Mouse (Mus musculus): ENCODE measurements around the gene Inmt.

Inmt gene

DNA sequence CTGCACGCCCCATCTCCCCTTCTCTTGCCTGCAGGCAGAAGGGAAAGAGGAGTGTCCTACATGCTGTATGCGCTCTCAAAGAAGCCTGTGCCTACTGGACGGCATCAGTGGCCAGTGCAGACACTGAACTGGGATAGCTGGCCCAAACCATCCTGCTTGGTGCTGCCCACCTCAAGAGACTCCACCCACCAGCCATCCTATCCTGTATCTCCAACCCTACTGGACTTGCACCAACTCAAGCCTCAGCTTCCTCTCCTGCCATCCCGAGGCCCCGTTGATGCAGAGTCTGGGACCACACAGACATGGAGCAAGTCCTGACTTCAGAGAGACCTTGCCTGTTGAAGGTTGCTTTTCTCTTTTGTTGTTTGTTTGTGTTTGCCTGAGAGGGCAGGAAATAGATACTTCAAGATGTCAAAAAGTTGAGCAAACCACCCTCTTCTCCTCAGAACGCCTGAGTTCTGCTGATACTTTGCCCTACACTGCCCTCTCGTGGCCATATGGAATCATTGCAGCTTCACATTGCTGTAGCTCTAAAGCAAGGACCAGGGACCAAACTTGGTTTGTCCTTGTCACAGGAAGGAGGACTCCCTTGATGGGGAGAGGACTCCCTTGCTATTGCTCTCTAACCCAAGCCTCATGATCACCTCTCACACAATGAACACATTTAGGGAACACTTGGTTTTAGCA is 7.9 kb downstream of the Inmt start:
- DNase-seq, result peak; percentile 79

DNA sequence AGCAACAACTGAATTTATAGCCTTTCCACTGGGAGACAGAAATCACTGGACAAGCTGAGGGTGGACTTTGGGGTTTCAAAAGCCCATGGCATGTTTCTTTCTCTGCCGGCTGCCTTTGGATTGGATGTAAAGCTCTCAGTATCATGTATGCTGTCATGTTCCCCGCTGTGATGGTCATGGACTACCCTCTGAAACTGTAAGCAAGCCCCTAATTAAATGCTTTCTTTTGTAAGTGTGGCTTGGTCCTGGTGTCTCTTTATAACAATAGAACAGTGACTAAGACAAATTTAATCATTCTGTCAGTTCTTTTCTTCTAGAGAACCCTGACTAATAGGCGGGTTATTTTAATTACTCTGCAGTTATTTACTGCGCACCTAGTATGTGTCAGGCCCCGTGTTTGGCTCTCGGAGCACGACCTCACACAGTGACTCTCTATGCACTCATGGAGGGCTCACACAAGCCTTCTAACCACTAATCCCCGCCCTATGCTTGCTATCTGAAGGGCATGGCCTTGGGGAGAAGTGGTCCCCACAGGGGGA is 11.7 kb downstream of the Inmt start:
- no peak for DNase-seq

DNA sequence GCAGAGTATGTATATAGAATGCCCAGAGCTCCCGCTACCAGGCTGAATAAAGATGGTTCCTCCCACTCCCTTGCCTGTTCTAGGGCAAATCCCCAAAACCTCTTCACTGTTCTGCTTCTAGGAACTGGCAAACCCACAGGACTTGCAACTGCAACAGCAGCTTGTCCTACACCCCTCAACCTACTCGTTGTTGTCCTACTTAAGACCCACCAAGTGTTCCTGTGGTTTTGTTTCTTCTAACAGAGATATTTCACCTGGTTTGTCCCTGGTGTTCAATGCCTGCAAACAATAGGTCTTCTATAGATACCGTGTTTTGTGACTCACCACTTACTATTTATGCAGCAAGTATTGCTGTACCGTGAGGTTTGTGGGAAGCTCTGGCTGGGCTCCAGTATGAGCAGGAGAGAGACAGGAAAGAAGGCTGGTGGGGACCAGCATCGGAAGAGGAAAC is 13.5 kb downstream of the Inmt start:
- DNase-seq, result no peak

DNA sequence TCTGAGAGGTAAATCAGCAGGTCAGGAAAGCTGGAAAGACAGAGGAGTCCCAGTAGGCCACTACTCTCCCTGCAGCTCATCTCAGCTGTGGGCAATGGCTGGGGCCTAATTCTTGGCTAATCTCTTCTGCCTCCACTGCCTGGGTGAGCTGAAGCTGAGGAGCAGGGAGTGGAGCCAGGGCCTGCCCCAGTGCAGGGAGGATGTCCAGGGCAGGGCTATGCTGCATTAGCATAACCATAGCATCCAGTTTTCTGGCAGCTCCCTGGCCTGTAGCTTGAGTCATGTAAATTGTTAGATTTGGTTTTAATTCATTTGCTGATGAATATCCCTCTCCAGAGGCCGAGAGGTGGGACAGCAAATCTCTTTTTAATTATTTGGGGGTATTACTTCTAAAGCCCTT is 15.6 kb downstream of the Inmt start:
- no peak for DNase-seq

DNA sequence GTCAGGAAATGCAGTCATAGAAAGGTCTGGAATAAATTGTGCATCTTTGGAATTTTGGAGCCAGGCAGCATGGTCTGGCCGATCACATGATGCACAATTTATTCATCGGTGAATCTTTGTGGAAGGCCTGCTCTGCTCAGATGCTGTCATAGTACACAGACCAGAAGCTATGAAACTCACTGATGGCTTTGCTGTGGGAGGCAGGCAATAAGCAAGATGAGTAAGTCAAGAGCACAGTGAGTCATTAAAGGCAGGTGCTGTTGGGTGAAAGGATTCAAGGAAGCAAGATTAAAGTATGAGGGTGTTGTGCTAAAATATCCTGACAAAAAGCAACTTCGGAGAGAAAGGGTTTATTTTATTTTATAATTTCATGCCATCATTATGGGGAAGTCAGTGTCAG is 22.6 kb downstream of the Inmt start:
- no peak for DNase-seq

DNA sequence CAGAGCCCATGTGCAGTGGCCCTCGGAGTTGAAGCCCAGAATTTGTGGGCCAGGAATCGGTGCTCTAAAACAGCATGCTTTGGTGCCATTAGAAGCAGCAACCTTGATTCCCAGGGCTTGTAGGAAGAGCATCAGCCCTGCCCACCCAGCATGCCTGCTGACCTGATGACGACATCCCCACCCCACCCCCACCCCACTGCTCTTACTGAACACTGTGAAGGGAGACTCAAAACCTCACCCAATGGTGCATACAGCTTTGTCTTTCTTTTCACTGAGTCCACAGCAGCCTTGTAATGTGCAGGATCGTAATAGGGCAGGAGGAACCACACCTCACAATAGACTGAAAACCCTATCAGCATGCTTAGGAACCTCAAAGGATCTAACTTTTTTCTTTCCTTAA is 28.7 kb downstream of the Inmt start:
- no peak for DNase-seq

DNA sequence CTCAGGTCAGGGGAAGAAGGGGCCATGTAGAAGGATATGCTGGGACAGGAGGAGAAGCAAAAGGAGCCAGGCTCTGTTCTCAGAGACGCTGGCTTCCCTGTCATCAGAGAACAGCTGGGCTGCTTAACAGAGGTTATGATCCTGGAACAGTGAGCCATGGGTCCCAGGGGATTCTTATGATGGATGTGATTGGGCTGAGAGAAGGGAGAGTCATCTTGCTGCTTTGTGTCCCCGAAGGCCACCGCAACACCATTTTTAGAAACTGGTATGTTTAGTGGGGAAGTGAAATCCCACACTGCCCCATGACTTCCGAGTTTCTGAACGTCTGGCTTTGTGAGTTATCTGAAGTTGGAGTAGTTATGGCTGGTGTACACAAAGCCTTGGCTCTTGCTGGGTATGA is 29.6 kb downstream of the Inmt start:
- no peak for DNase-seq

DNA sequence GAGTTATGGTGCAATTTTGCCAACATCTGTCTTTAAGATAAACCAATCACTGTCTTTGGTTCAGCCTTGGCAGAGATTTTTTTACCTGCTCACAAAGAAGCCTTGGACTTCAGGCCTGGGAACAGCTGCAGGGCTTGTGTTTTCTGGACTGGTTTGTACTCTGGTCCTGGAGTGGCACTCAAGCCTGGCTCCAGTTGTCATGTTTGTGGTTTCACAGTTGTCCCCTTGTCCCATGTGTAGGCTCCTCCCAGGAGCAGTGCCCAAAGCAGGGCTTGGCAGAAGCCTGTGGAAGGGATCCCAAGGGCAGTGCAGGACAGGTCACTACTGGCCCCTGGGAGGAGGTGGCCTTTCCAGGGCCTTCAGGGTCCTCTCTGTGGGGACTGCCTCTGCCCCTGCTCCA is 36.5 kb downstream of the Inmt start:
- DNase-seq, result no peak

DNA sequence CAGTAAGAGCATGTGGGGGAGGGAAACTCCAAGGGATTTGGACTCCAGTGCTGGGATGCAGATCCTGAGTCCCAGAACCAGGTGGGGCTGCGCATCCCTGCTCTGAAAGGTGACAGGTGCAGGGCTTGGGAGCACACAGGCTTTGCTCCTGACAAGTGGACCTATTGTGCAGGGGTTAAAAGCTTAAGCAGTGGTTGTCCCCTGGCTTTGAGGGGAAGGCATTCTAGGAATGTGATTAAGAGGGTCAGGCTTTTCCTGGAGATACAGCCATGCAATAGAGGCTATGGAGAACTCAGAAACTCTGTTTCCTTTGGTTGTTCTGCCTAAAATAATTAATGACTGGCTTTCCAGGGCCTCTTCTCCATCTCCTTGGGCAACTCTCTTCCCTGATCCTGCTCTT is 41.4 kb downstream of the Inmt start:
- no peak for DNase-seq

DNA sequence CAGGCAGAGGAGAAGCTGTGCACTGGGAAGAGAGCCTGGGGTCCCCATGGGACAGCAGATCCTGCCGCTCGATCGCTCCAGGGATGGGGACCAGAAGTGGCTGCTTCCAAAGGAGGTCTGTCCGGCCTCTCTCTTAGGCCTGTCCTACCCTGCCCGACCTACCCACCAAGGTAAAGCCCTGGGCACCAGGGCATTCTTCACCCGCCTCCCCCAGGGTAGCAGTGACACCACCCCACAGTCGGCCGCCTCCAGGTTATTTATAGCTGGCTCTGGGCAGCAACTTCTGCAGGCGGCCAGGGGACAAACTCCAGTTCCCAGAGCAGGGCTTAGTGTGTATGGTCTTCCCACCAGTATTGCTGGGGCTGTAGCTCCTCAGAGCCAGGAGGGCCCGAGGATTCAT is 42.0 kb downstream of the Inmt start, which contains the start of gene Crhr2:
TSS of gene Crhr2 (minus strand) at position 223 of the 400 bp plus-strand sequence.
- DNase-seq, result no peak

DNA sequence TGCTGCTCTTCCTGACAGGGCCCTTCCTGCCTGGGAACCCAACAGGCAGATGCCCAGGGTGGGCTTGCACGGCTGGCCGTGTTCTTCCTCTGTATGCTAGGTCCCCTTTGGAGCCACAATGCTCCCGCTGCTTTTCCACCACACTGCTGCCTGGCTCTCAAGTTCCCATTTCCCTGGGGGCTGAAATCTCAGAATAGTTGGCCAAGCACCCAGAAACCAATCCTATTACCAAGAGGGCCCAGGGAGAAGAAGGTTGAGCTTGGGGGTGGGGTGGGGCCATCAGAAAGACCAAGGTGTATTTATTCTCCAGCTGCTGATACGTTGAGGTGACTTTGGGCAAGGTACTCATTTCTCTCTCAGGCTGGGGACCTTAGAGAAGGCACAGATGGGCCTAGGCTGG is 43.5 kb downstream of the Inmt start:
- no peak for DNase-seq

DNA sequence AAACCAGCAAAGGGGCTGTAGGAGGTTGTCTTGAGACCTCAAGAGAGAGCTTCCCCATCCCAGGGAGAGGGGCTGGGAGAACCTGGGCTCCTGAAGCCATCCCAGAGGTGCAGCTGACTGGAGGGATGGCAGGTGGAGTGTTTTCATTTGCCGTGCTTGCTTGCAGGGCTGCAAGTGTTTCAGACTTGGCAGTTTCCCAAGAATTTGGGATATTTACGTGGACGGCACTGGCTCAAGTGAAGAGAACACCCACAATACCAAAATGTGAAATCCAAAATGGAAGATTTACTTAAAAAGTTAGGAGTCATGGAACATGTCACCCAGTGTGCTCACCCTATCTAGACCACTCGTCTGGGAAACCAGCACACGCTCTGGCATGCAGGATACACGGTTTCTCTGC is 44.2 kb downstream of the Inmt start:
- DNase-seq, result no peak

DNA sequence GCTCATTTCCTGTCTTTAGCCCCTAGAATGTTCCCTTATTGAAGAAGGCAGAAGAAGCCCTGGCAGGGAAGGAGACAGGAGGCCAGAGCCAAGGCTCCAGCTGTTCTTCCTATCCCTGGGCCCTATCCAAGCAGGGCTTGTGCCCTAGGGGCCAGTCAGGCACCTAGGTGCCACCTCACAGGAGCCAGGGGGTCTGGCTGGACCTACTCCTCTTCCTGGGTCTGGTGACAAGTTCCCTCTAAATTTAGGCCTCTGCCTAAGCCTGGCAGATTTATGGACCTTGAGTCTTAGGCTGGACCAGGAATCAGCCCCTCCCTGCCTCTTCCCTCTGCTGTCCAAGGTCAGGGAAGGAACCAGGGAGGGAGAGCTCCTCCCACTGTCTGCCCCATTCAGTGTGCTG is 46.5 kb downstream of the Inmt start:
- DNase-seq, result no peak

DNA sequence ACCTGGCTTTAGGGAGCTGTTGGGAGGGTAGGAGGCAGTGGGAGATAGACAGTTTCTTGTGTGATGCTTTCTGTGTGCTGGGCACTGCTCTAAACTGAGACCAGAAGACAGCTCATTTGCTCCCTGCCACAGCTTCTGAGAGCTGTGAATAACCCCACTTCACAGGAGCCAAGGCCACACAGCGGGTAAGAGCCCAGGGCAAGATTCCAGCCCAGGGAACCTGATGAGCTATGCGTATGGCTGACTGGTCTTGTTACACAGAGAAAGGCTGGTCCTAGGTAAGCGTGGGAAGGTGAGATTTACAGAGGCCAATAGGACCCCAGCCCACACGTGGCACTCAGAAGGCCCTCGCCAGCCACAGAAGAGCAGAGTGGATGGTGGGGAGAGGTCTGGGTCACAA is 48.3 kb downstream of the Inmt start:
- no peak for DNase-seq

DNA sequence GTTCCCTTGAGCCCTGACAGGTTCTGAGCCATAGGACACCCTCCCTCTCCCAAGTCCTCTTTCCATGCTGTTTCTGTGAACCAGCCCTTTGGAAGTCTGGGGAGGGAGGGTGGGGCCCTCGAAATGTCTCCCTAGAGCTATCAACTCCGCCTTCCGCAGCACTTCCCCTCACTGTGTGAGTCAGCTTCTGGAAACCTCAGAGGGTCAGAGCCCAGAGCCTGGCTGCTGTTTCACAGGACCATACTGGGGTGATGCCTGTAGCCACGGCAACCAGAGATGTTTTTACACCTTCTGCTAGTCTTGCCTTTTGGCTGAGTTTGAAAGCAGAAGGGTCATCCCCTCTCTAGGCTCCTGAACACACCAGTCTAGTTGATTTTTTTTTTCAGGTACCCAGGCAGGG is 51.8 kb downstream of the Inmt start:
- no peak for DNase-seq

Data from thymus, postnatal 4 days (tissue).